Mouse (Mus musculus): ENCODE measurements around the gene Cdk16. TPM values are rescaled to one million over a fixed set of nuclear protein-coding genes. Genes with fewer than 3 reads are reported as not detected.

The Cdk16 gene
- total and polyA plus RNA-seq, 2 experiments from 2014 or later = 171 to 218 TPM

- no peak for DNase-seq (ENCODE audit: low spot score)
- H3K4me1 ChIP-seq (ENCODE audit: insufficient read depth, low read length) = no peaks in the 10 kb centered on the region
- no peak overlapping the region for H3K4me2 ChIP-seq (ENCODE audit: low read depth, low read length, poor library complexity, severe bottlenecking)
- H3K9ac ChIP-seq (replicated peaks; ENCODE audit: low read length, poor library complexity, severe bottlenecking) = no peak overlapping the region
- no peak for TF ChIP-seq CTCF (IDR thresholded peaks at IDR 0.05)
- WGBS = 21% methylated on average over 5 of the region's 5 CpGs
- no peaks in the 10 kb centered on the region for H3K27me3 ChIP-seq (ENCODE audit: insufficient read depth, low read length)
- ATAC-seq (ENCODE audit: low FRiP score) = peak; percentile 66
- no peaks in the 10 kb centered on the region for H3K9me3 ChIP-seq (ENCODE audit: low read length)
- peak overlapping the region; percentile 56; the same call in 1 of the 2 replicates for H3K4me3 ChIP-seq (ENCODE audit: low read depth, low read length)
- no peaks in the 10 kb centered on the region for H3K36me3 ChIP-seq (ENCODE audit: insufficient read depth, low read length)
- peak overlapping the region; percentile 57 for H3K27ac ChIP-seq (ENCODE audit: low read depth, low read length)
Observed at GRCm38 (mm10) chrX:20662317-20662715, 25.4 kb upstream of the Cdk16 start.

- Histone ChIP-seq H3K27me3 (ENCODE audit: insufficient read depth, low read length) (no peaks in the 10 kb centered on the region), H3K4me3 (ENCODE audit: low read depth, low read length) (peak overlapping the region; percentile 56), H3K36me3 (ENCODE audit: insufficient read depth, low read length) (no peaks in the 10 kb centered on the region), H3K9ac (replicated peaks; ENCODE audit: low read length, poor library complexity, severe bottlenecking) (peak overlapping the region; percentile 74), H3K4me1 (ENCODE audit: insufficient read depth, low read length) (no peaks in the 10 kb centered on the region), H3K27ac (ENCODE audit: low read depth, low read length) (peak overlapping the region; percentile 94), H3K9me3 (ENCODE audit: low read length) (no peaks in the 10 kb centered on the region), H3K4me2 (ENCODE audit: low read depth, low read length, poor library complexity, severe bottlenecking) (peak overlapping the region; percentile 44)
- peak; percentile 75 for TF ChIP-seq CTCF (IDR thresholded peaks at IDR 0.05)
- ATAC-seq (ENCODE audit: low FRiP score) (peak; percentile 91), DNase-seq (ENCODE audit: low spot score) (peak; percentile 95)
- WGBS = 24% methylated on average over 27 of the region's 28 CpGs
Observed at GRCm38 (mm10) chrX:20662716-20663443, 24.9 kb upstream of the Cdk16 start.

- Histone ChIP-seq H3K27ac (ENCODE audit: low read depth, low read length) (peak overlapping the region; percentile 94), H3K27me3 (ENCODE audit: insufficient read depth, low read length) (no peaks in the 10 kb centered on the region), H3K36me3 (ENCODE audit: insufficient read depth, low read length) (peaks cover 2% of the 10 kb centered on the region; the same call in 1 of the 2 replicates), H3K9ac (replicated peaks; ENCODE audit: low read length, poor library complexity, severe bottlenecking) (peak overlapping the region; percentile 74), H3K4me1 (ENCODE audit: insufficient read depth, low read length) (no peaks in the 10 kb centered on the region), H3K4me2 (ENCODE audit: low read depth, low read length, poor library complexity, severe bottlenecking) (peak overlapping the region; percentile 44), H3K9me3 (ENCODE audit: low read length) (no peaks in the 10 kb centered on the region), H3K4me3 (ENCODE audit: low read depth, low read length) (peak overlapping the region; percentile 56)
- no peak for TF ChIP-seq CTCF (IDR thresholded peaks at IDR 0.05)
- ATAC-seq (ENCODE audit: low FRiP score) (0 out of 2 replicates have a peak, but pooled peaks have one; percentile 4), DNase-seq (ENCODE audit: low spot score) (no peak)
- WGBS = 23% methylated on average over 9 of the region's 9 CpGs
Observed at GRCm38 (mm10) chrX:20663444-20663790, 24.3 kb upstream of the Cdk16 start.

- Histone ChIP-seq H3K9ac (replicated peaks; ENCODE audit: low read length, poor library complexity, severe bottlenecking) (peak overlapping the region; percentile 78), H3K36me3 (ENCODE audit: insufficient read depth, low read length) (peaks cover 2% of the 10 kb centered on the region; the same call in 1 of the 2 replicates), H3K27me3 (ENCODE audit: insufficient read depth, low read length) (no peaks in the 10 kb centered on the region), H3K4me1 (ENCODE audit: insufficient read depth, low read length) (0 out of 2 replicates have a peak, but pooled peaks cover 3% of the 10 kb centered on the region), H3K27ac (ENCODE audit: low read depth, low read length) (peak overlapping the region; percentile 94), H3K4me3 (ENCODE audit: low read depth, low read length) (peak overlapping the region; percentile 61), H3K9me3 (ENCODE audit: low read length) (no peaks in the 10 kb centered on the region), H3K4me2 (ENCODE audit: low read depth, low read length, poor library complexity, severe bottlenecking) (peak overlapping the region; percentile 58)
- TF ChIP-seq CTCF (IDR thresholded peaks at IDR 0.05) = no peak
- ATAC-seq (ENCODE audit: low FRiP score) = peak; percentile 93
- WGBS = 25% methylated on average over 30 of the region's 33 CpGs
- peak; percentile 81 for DNase-seq (ENCODE audit: low spot score)
Observed at GRCm38 (mm10) chrX:20688068-20688547, 354 bp downstream of the Cdk16 start.

- DNase-seq (ENCODE audit: low spot score) = peak; percentile 75
- peaks cover 5% of the 10 kb centered on the region; the same call in 1 of the 2 replicates for H3K36me3 ChIP-seq (ENCODE audit: insufficient read depth, low read length)
- H3K27me3 ChIP-seq (ENCODE audit: insufficient read depth, low read length) = no peaks in the 10 kb centered on the region
- WGBS = 27% methylated on average over 5 of the region's 35 CpGs
- peak; percentile 59 for ATAC-seq (ENCODE audit: low FRiP score)
- peak overlapping the region; percentile 78 for H3K9ac ChIP-seq (replicated peaks; ENCODE audit: low read length, poor library complexity, severe bottlenecking)
- H3K27ac ChIP-seq (ENCODE audit: low read depth, low read length) = peak overlapping the region; percentile 94
- H3K4me2 ChIP-seq (ENCODE audit: low read depth, low read length, poor library complexity, severe bottlenecking) = peak overlapping the region; percentile 58
- peak; percentile 30 for TF ChIP-seq CTCF (IDR thresholded peaks at IDR 0.05)
- H3K4me1 ChIP-seq (ENCODE audit: insufficient read depth, low read length) = 0 out of 2 replicates have a peak, but pooled peaks cover 3% of the 10 kb centered on the region
- peak overlapping the region; percentile 61 for H3K4me3 ChIP-seq (ENCODE audit: low read depth, low read length)
- H3K9me3 ChIP-seq (ENCODE audit: low read length) = no peaks in the 10 kb centered on the region
Observed at GRCm38 (mm10) chrX:20688615-20689014, 861 bp downstream of the Cdk16 start.

GRCm38 (mm10) chrX:20691566-20691965 lies 3.8 kb downstream of the Cdk16 start:
- WGBS = 72% methylated on average over 3 of the region's 3 CpGs
- 0 out of 2 replicates have a peak, but pooled peaks cover 3% of the 10 kb centered on the region for H3K4me1 ChIP-seq (ENCODE audit: insufficient read depth, low read length)
- no peak overlapping the region for H3K4me2 ChIP-seq (ENCODE audit: low read depth, low read length, poor library complexity, severe bottlenecking)
- no peak overlapping the region for H3K4me3 ChIP-seq (ENCODE audit: low read depth, low read length)
- no peak overlapping the region for H3K27ac ChIP-seq (ENCODE audit: low read depth, low read length)
- H3K36me3 ChIP-seq (ENCODE audit: insufficient read depth, low read length) = peaks cover 13% of the 10 kb centered on the region
- TF ChIP-seq CTCF (IDR thresholded peaks at IDR 0.05) = no peak
- no peaks in the 10 kb centered on the region for H3K9me3 ChIP-seq (ENCODE audit: low read length)
- DNase-seq (ENCODE audit: low spot score) = no peak
- no peak overlapping the region for H3K9ac ChIP-seq (replicated peaks; ENCODE audit: low read length, poor library complexity, severe bottlenecking)
- no peak for ATAC-seq (ENCODE audit: low FRiP score)
- H3K27me3 ChIP-seq (ENCODE audit: insufficient read depth, low read length) = no peaks in the 10 kb centered on the region
